Comparison of ENCODE assay signal across 8 mouse cellular contexts in the genomic region with DNA sequence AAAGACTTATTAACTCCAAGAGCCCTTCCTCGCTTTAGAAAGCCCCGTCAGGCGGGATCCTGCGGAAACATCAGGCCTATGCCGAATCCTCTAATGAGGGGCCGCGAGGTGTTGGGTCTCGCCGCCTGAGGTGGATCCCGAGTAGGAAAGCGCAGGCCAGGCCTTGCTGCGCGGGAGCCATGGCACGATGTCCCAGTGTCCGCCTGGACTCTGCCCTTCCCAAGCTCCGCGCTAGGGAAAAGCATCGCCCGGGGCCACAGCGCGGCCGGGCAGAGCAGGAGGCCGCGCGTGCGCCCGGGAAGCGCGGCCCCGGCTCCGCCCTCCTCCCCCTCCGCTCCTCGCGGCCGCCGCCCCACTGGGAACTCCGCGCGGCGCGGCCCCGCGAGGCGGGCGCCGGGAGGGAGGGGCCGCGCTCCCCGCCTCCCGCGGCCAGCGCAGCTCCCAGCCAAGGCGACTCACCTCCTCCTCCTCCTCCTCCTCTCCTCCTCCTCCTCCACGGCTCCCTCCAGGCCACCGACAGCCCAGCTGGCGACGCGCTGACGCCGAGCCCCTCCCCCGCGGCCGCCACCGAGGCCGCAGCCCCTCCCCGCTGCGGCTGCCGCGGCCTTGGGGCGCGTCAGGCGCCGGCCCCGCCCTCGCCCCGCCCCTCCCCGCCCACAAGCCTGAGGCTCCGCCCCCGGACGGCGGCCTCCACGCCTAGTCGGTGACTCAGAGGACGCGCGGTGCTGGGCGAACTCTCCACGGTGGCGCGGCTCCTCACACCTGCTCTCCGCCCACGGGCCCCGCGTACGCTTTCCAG. TPM values are rescaled to one million over a fixed set of nuclear protein-coding genes. Genes with fewer than 3 reads are reported as not detected.
DNase-seq lines count a peak whose midpoint lies in the region; ATAC-seq and TF ChIP-seq lines count a peak whose summit lies in the region.

No protein-coding gene starts in this region.

- TF ChIP-seq CTCF in bone marrow macrophage, adult 2 months (IDR thresholded peaks at IDR 0.05; ENCODE audit: low read depth, low read length), result no peak
- TF ChIP-seq CTCF in spleen, adult 2 months (IDR thresholded peaks at IDR 0.05; ENCODE audit: extremely low read depth, insufficient read depth, insufficient read length, insufficient replicate concordance), result no peak

- H3K4me2 ChIP-seq in embryonic facial prominence, embryonic 15.5 days (replicated peaks), result peak overlapping the region; percentile 64
- H3K4me2 ChIP-seq in limb, embryonic 14.5 days (replicated peaks; ENCODE audit: low read depth, low read length, severe bottlenecking), result peak overlapping the region; percentile 83
- peak overlapping the region; percentile 87 for H3K4me2 ChIP-seq in midbrain, embryonic 16.5 days (ENCODE audit: low read length)

- H3K27me3 ChIP-seq in embryonic facial prominence, embryonic 15.5 days, result no peaks in the 10 kb centered on the region
- no peaks in the 10 kb centered on the region for H3K27me3 ChIP-seq in limb, embryonic 14.5 days (ENCODE audit: control insufficient read depth, insufficient read depth, low read length)
- no peaks in the 10 kb centered on the region for H3K27me3 ChIP-seq in midbrain, embryonic 16.5 days (ENCODE audit: control insufficient read depth, insufficient read depth, low read depth, low read length)
- no peaks in the 10 kb centered on the region for H3K27me3 ChIP-seq in spleen, adult 2 months (ENCODE audit: control insufficient read depth, insufficient read depth, low read length)

- WGBS in embryonic facial prominence, embryonic 15.5 days, result 1% methylated on average over 66 of the region's 95 CpGs
- under 1% methylated on average over 28 of the region's 95 CpGs for WGBS in limb, embryonic 14.5 days
- under 1% methylated on average over 65 of the region's 95 CpGs for WGBS in midbrain, embryonic 16.5 days
- 1% methylated on average over 55 of the region's 95 CpGs for WGBS in spleen, adult 2 months

- ATAC-seq in embryonic facial prominence, embryonic 15.5 days (ENCODE audit: insufficient number of reproducible peaks, low FRiP score, low TSS enrichment, low read depth), result peak; percentile 97
- peak; percentile 96 for ATAC-seq in limb, embryonic 14.5 days (ENCODE audit: low FRiP score, low read depth)
- ATAC-seq in midbrain, embryonic 16.5 days, result peak; percentile 98

- no peaks in the 10 kb centered on the region for H3K9me3 ChIP-seq in embryonic facial prominence, embryonic 15.5 days (replicated peaks)
- no peaks in the 10 kb centered on the region for H3K9me3 ChIP-seq in limb, embryonic 14.5 days (ENCODE audit: control insufficient read depth, low read length)
- H3K9me3 ChIP-seq in midbrain, embryonic 16.5 days (replicated peaks; ENCODE audit: control insufficient read depth, low read length, poor library complexity, severe bottlenecking), result no peaks in the 10 kb centered on the region

- H3K27ac ChIP-seq in bone marrow macrophage, adult 2 months (ENCODE audit: insufficient read depth, low read depth, low read length), result peak overlapping the region; percentile 88
- H3K27ac ChIP-seq in embryonic facial prominence, embryonic 15.5 days (replicated peaks), result peak overlapping the region; percentile 96
- H3K27ac ChIP-seq in limb, embryonic 14.5 days (replicated peaks; ENCODE audit: low read depth, low read length), result peak overlapping the region; percentile 95
- peak overlapping the region; percentile 88 for H3K27ac ChIP-seq in midbrain, embryonic 16.5 days (ENCODE audit: low read length)
- H3K27ac ChIP-seq in spleen, adult 2 months (ENCODE audit: insufficient read depth, low read length), result peak overlapping the region; percentile 92

- H3K4me3 ChIP-seq in bone marrow macrophage, adult 2 months (ENCODE audit: insufficient read depth, low read length), result peak overlapping the region; percentile 99
- peak overlapping the region; percentile 84 for H3K4me3 ChIP-seq in embryonic facial prominence, embryonic 15.5 days (replicated peaks)
- H3K4me3 ChIP-seq in limb, embryonic 14.5 days (replicated peaks; ENCODE audit: low read length), result peak overlapping the region; percentile 77
- H3K4me3 ChIP-seq in midbrain, embryonic 16.5 days (ENCODE audit: low read depth, low read length), result peak overlapping the region; percentile 57
- H3K4me3 ChIP-seq in spleen, adult 2 months (ENCODE audit: extremely low read depth, insufficient read depth, insufficient read length), result peak overlapping the region; percentile 95

- H3K4me1 ChIP-seq in bone marrow macrophage, adult 2 months (ENCODE audit: control insufficient read depth, insufficient read depth, low read length), result peaks cover 9% of the 10 kb centered on the region
- H3K4me1 ChIP-seq in embryonic facial prominence, embryonic 15.5 days, result peaks cover 3% of the 10 kb centered on the region; the same call in 1 of the 2 replicates
- peaks cover 6% of the 10 kb centered on the region for H3K4me1 ChIP-seq in limb, embryonic 14.5 days (ENCODE audit: control insufficient read depth, insufficient read depth, low read length)
- H3K4me1 ChIP-seq in midbrain, embryonic 16.5 days (ENCODE audit: control insufficient read depth, insufficient read depth, low read length), result peaks cover 4% of the 10 kb centered on the region; the same call in 1 of the 2 replicates
- H3K4me1 ChIP-seq in spleen, adult 2 months (ENCODE audit: control insufficient read depth, insufficient read depth, insufficient read length), result peaks cover 4% of the 10 kb centered on the region

- peak overlapping the region; percentile 85 for H3K9ac ChIP-seq in embryonic facial prominence, embryonic 15.5 days
- H3K9ac ChIP-seq in limb, embryonic 14.5 days (ENCODE audit: low read depth, low read length, severe bottlenecking), result peak overlapping the region; percentile 94
- peak overlapping the region; percentile 89 for H3K9ac ChIP-seq in midbrain, embryonic 16.5 days (ENCODE audit: low read depth, low read length)

- no peaks in the 10 kb centered on the region for H3K36me3 ChIP-seq in embryonic facial prominence, embryonic 15.5 days
- no peaks in the 10 kb centered on the region for H3K36me3 ChIP-seq in limb, embryonic 14.5 days (ENCODE audit: control insufficient read depth, insufficient read depth, low read length)
- H3K36me3 ChIP-seq in midbrain, embryonic 16.5 days (ENCODE audit: control insufficient read depth, insufficient read depth, low read length), result no peaks in the 10 kb centered on the region
- H3K36me3 ChIP-seq in spleen, adult 2 months (ENCODE audit: control insufficient read depth, insufficient read depth, low read length), result no peaks in the 10 kb centered on the region

- TF ChIP-seq POLR2A in bone marrow macrophage, adult 2 months (IDR thresholded peaks at IDR 0.05; ENCODE audit: borderline replicate concordance, low read depth, low read length), result no peak
- peak; percentile 84; the same call in 1 of the 2 replicates for TF ChIP-seq POLR2A in limb, embryonic 14.5 days (IDR thresholded peaks at IDR 0.05; ENCODE audit: borderline replicate concordance, extremely low read depth, insufficient read depth, insufficient read length)
- TF ChIP-seq POLR2A in spleen, adult 2 months (IDR thresholded peaks at IDR 0.05; ENCODE audit: low read depth, low read length), result peak; percentile 50

- DNase-seq in A20 (ENCODE audit: low read depth, low spot score), result peak; percentile 92
- peak; percentile 92 to 94 for DNase-seq in heart, adult 9 months (ENCODE audit: low spot score in 2 of 2)
- peak; percentile 93 for DNase-seq in kidney, adult 9 months
- peak; percentile 84 for DNase-seq in limb, embryonic 14.5 days (ENCODE audit: low spot score)
- DNase-seq in spleen, adult 2 months (ENCODE audit: low read depth in 1 of 2, low spot score in 2 of 2), result peak; percentile 82

RNA-seq across cellular contexts. Expression of gene Gtdc1, which starts 0.6 kb away (rescaled TPM):
- 19.1 and 20.4 TPM in 2 replicates for polyA plus RNA-seq in bone marrow macrophage, adult 2 months (2012; ENCODE audit: insufficient read depth, insufficient read length, missing spikeins)
- 14.1 and 14.9 TPM in 2 replicates for polyA plus RNA-seq in embryonic facial prominence, embryonic 15.5 days (2015; fragmentation: Nextera tagmentation; extraction: Ambion mirVana)
- polyA plus RNA-seq in limb, embryonic 14.5 days (2012; rRNA removed), result 22.9 and 23.7 TPM in 2 replicates
- 14.3 and 25.0 TPM in 2 replicates for polyA plus RNA-seq in limb, embryonic 14.5 days (2014; fragmentation: Nextera tagmentation; extraction: Ambion mirVana)
- polyA plus RNA-seq in midbrain, embryonic 16.5 days (2015; fragmentation: Nextera tagmentation; extraction: Ambion mirVana), result 16.6 and 17.4 TPM in 2 replicates
- polyA plus RNA-seq in spleen, adult 2 months (2012; rRNA removed), result 4.5 and 5.7 TPM in 2 replicates

Comparison
In these comparisons a context has a peak if more than half of its experiments do, and no peak if none do; other contexts are left out.
1. Peak in every context shown above with its lines: DNase-seq, ATAC-seq, H3K4me3 ChIP-seq and H3K27ac ChIP-seq.